Mouse (Mus musculus): ENCODE results near the gene Sh3bp5l.

Gene Sh3bp5l

DNA sequence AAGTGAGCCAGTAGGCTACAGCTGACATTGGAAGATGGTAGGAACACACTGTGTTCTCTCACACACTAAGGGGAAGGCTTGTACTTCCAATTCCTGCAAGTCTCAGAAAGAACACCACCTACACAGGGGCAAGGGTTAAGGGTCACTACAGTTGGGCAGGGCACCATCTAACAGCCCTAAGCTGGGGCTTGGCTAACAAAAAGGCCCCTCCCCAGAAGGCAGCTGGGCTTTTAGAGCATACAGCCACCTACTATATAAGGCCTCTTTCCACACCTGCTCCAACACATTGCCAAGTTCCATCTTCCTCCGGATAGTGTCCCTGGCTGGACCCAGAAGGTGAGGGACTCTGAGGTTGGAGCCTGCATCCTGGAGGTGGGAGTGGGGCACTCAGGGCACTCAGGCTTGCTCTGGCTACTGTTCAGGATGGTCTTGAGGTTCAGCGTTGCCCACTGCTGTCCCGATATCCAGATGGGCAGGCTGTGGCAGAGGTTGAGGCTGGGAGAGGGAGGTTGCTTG lies 48.3 kb downstream of the Sh3bp5l start, which contains the start of gene Lypd8:
Gene Lypd8 (plus strand): TSS at position 281 of the 516 bp plus-strand sequence.
- DNase-seq (ENCODE audit: low spot score) = no peak

DNA sequence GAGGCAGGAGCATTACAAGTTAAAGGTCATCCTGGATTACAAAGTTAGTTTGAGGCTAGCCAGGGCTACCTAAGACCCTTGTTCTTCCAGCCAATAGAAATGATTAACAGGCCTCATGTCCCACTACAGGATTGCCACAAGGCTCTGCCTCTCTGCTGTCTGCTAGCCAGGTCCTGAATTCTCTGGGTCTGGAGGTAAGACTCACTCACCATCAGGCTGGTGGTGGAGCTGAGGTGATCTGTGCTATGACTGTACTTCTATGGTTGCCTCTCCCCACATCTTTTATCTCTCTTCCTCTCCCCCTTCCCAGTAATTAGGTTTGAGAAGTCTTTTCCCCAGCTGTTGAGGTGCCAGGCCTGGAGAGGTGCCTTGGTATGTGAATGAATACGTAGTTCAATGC lies 49.0 kb downstream of the Sh3bp5l start:
- DNase-seq (ENCODE audit: low spot score) = no peak

DNA sequence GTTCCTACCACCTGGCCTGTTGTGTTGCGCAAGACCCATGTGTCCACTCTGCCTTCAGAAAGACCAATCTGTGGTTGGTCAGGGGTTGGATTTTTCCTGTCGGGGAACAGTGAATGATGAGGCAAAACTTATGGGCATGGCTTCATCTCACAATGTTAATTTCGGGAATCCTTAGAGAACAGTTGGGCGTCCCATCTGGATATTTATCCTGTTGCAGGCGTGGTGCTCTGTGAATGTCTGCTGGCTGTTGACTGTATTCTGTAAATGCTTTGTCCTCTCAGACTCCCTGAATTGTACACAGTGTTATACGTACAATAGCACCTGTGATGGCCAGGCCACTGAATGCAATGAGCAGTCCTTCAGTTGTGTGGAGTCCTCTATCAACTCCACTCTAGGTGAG lies 51.9 kb downstream of the Sh3bp5l start:
- DNase-seq (ENCODE audit: low spot score) = no peak
